Mouse (Mus musculus) left cerebral cortex, postnatal 4 days (tissue): ENCODE measurements around the gene Sppl3. TPM values are rescaled to one million over a fixed set of nuclear protein-coding genes. Genes with fewer than 3 reads are reported as not detected.
A peak's percentile ranks its signal among the peaks of the same experiment; 100 is the strongest.

Experiments used
- DNase-seq: peaks from one replicate; pipeline ENCODE4 v3.0.0-alpha.2; 2022
- intact Hi-C: fragments of 180-260 bp; cut with DNase I; formaldehyde crosslinking; loops from one replicate; pipeline ENCODE4 v1.15.1; 2025
- total RNA-seq, 2 experiments: library from RNA; stranded (reverse); gene quantifications; 2 replicates each; pipeline ENCODE4 v1.2.3; 2021

The Sppl3 gene
- total RNA-seq, 2 experiments from 2014 or later, result 114 to 125 TPM

- intact Hi-C loops, result no loop called here
- no peak for DNase-seq
Observed at GRCm38 (mm10) chr5:115116426-115116825, 105.5 kb downstream of the Sppl3 start.

- no peak for DNase-seq
- intact Hi-C loops, result no loop called here
Observed at GRCm38 (mm10) chr5:115117467-115117866, 106.5 kb downstream of the Sppl3 start.

GRCm38 (mm10) chr5:115118961-115119570, 108.1 kb downstream of the Sppl3 start, which contains the start of gene Acads:
TSS of gene Acads (minus strand) at chr5:115119346.
- intact Hi-C loops, result no loop called here
- DNase-seq, result peak; percentile 68

GRCm38 (mm10) chr5:115120978-115121377, 110.0 kb downstream of the Sppl3 start:
- intact Hi-C loops, result loop anchor here (10.0 kb wide), 1 partner anchor 114 kb away; the partner anchor contains the start of gene Pop5
- DNase-seq, result peak; percentile 43

- no peak for DNase-seq
- intact Hi-C loops, result loop anchor here (10.0 kb wide), 1 partner anchor 110 kb away; the partner anchor contains the start of gene Pop5
Observed at GRCm38 (mm10) chr5:115124690-115125089, 113.8 kb downstream of the Sppl3 start.

- intact Hi-C loops, result loop anchor here (10.0 kb wide), 1 partner anchor 109 kb away; the partner anchor contains the start of gene Pop5
- peak; percentile 86 for DNase-seq
Observed at GRCm38 (mm10) chr5:115125211-115125871, 114.4 kb downstream of the Sppl3 start.

- DNase-seq, result no peak
- intact Hi-C loops, result loop anchor here (10.0 kb wide), 1 partner anchor 108 kb away; the partner anchor contains the start of gene Pop5
Observed at GRCm38 (mm10) chr5:115126578-115127312, 115.8 kb downstream of the Sppl3 start.

- no peak for DNase-seq
- intact Hi-C loops, result loop anchor here (10.0 kb wide), 1 partner anchor 107 kb away; the partner anchor contains the start of gene Pop5
Observed at GRCm38 (mm10) chr5:115127421-115128179, 116.7 kb downstream of the Sppl3 start.

- intact Hi-C loops, result loop anchor here (10.0 kb wide), 1 partner anchor 105 kb away; the partner anchor contains the start of gene Pop5
- no peak for DNase-seq
Observed at GRCm38 (mm10) chr5:115129328-115129727, 118.4 kb downstream of the Sppl3 start.

GRCm38 (mm10) chr5:115132465-115132864, 121.5 kb downstream of the Sppl3 start:
- DNase-seq, result no peak
- intact Hi-C loops, result no loop called here

GRCm38 (mm10) chr5:115133358-115134066, 122.6 kb downstream of the Sppl3 start:
- DNase-seq, result no peak
- intact Hi-C loops, result no loop called here

GRCm38 (mm10) chr5:115134234-115135165, 123.6 kb downstream of the Sppl3 start, which contains the start of gene Unc119b:
TSS of gene Unc119b (minus strand) at chr5:115134975.
- intact Hi-C loops, result no loop called here
- DNase-seq, result peak; percentile 90

- intact Hi-C loops, result no loop called here
- DNase-seq, result no peak
Observed at GRCm38 (mm10) chr5:115139124-115139523, 128.2 kb downstream of the Sppl3 start.

- DNase-seq, result no peak
- intact Hi-C loops, result no loop called here
Observed at GRCm38 (mm10) chr5:115140726-115141125, 129.8 kb downstream of the Sppl3 start.

- no peak for DNase-seq
- intact Hi-C loops, result no loop called here
Observed at GRCm38 (mm10) chr5:115142166-115142697, 131.3 kb downstream of the Sppl3 start.

- DNase-seq, result peak; percentile 74
- intact Hi-C loops, result no loop called here
Observed at GRCm38 (mm10) chr5:115143552-115143951, 132.6 kb downstream of the Sppl3 start.

GRCm38 (mm10) chr5:115144471-115144870, 133.5 kb downstream of the Sppl3 start:
- intact Hi-C loops, result no loop called here
- DNase-seq, result no peak

- DNase-seq, result no peak
- intact Hi-C loops, result no loop called here
Observed at GRCm38 (mm10) chr5:115145253-115145968, 134.5 kb downstream of the Sppl3 start.
